Mouse (Mus musculus) embryonic facial prominence, embryonic 12.5 days (tissue): ENCODE results near the gene Vstm2l. TPM values are rescaled to one million over a fixed set of nuclear protein-coding genes. Genes with fewer than 3 reads are reported as not detected.

Experiments
- ATAC-seq: fragments of 200-750 bp; cut with Nextera tagmentation; 2 replicates; pipeline ENCODE4 v1.8.0; 2017; ENCODE audit not compliant: insufficient number of reproducible peaks, insufficient read depth, low FRiP score, low TSS enrichment
- H3K27ac ChIP-seq: fragments of 300-500 bp; sonication (generic); 2 replicates; pipeline ENCODE4 v1.5.1; 2016; ENCODE audit warnings: mild to moderate bottlenecking
- H3K27me3 ChIP-seq: fragments of 300-500 bp; sonication (generic); 2 replicates; pipeline ENCODE4 v1.6.1; 2016; ENCODE audit warnings: mild to moderate bottlenecking, moderate library complexity
- H3K36me3 ChIP-seq: fragments of 300-500 bp; sonication (generic); 2 replicates; pipeline ENCODE4 v1.6.1; 2016; ENCODE audit warnings: mild to moderate bottlenecking
- H3K4me1 ChIP-seq: fragments of 300-500 bp; sonication (generic); 2 replicates; pipeline ENCODE4 v1.6.1; 2016
- H3K4me2 ChIP-seq: fragments of 300-500 bp; sonication (generic); replicated peaks from 2 replicates; pipeline ENCODE4 v1.6.1; 2016; ENCODE audit warnings: mild to moderate bottlenecking, moderate library complexity
- H3K4me3 ChIP-seq: fragments of 300-500 bp; sonication (generic); 2 replicates; pipeline ENCODE4 v1.5.1; 2016; ENCODE audit warnings: mild to moderate bottlenecking
- H3K9ac ChIP-seq: fragments of 300-500 bp; sonication (generic); 2 replicates; pipeline ENCODE4 v1.6.1; 2016; ENCODE audit warnings: mild to moderate bottlenecking, moderate library complexity
- H3K9me3 ChIP-seq: fragments of 300-500 bp; sonication (generic); 2 replicates; pipeline ENCODE4 v1.6.1; 2016; ENCODE audit warnings: mild to moderate bottlenecking, moderate library complexity
- WGBS: fragments of 180-500 bp; shearing (Covaris S2); methylation state at CpG from one replicate; pipeline ENCODE4 v1.1.7; 2016; 5-methylcytosine and 5-hydroxymethylcytosine counted together
- polyA plus RNA-seq: library from polyadenylated mRNA; unstranded; fragments of >200 nt; fragmentation: Nextera tagmentation; extraction: Ambion mirVana; gene quantifications from 2 replicates; pipeline ENCODE4 v1.2.1, GENCODE M21; 2016

Gene Vstm2l
- polyA plus RNA-seq, 1 experiment from 2014 or later = 1.3 TPM

- whole genome bisulfite sequencing = 4% methylated on average over 23 of the region's 23 CpGs
- H3K4me3 ChIP-seq = no peak overlapping the region
- peaks cover 3% of the 10 kb centered on the region; the same call in 1 of the 2 replicates for H3K27me3 ChIP-seq
- no peak overlapping the region for H3K27ac ChIP-seq
- H3K4me2 ChIP-seq = peak overlapping the region; percentile 38
- no peaks in the 10 kb centered on the region for H3K36me3 ChIP-seq
- no peak overlapping the region for H3K9ac ChIP-seq
- H3K9me3 ChIP-seq = no peaks in the 10 kb centered on the region
- peaks cover 18% of the 10 kb centered on the region; the same call in 1 of the 2 replicates for H3K4me1 ChIP-seq
- no peak for ATAC-seq
Observed at GRCm38 (mm10) chr2:157974604-157975501, 60.4 kb downstream of the Vstm2l start.

- no peak overlapping the region for H3K9ac ChIP-seq
- H3K4me1 ChIP-seq = peaks cover 16% of the 10 kb centered on the region; the same call in 1 of the 2 replicates
- H3K36me3 ChIP-seq = no peaks in the 10 kb centered on the region
- H3K4me2 ChIP-seq = peak overlapping the region; percentile 38
- H3K27me3 ChIP-seq = peaks cover 3% of the 10 kb centered on the region; the same call in 1 of the 2 replicates
- H3K9me3 ChIP-seq = no peaks in the 10 kb centered on the region
- H3K27ac ChIP-seq = no peak overlapping the region
- no peak overlapping the region for H3K4me3 ChIP-seq
- no peak for ATAC-seq
- 12% methylated on average over 7 of the region's 7 CpGs for WGBS
Observed at GRCm38 (mm10) chr2:157975595-157975994, 61.1 kb downstream of the Vstm2l start.

GRCm38 (mm10) chr2:157979241-157979640 lies 64.8 kb downstream of the Vstm2l start:
- Histone ChIP-seq H3K4me2 (no peak overlapping the region), H3K36me3 (peaks cover 10% of the 10 kb centered on the region; the same call in 1 of the 2 replicates), H3K9me3 (no peaks in the 10 kb centered on the region), H3K4me3 (no peak overlapping the region), H3K9ac (no peak overlapping the region), H3K27ac (no peak overlapping the region), H3K4me1 (peaks cover 15% of the 10 kb centered on the region; the same call in 1 of the 2 replicates), H3K27me3 (no peaks in the 10 kb centered on the region; the same call in 1 of the 2 replicates)
- no peak for ATAC-seq
- WGBS = 62% methylated on average over 5 of the region's 5 CpGs

- Histone ChIP-seq H3K4me3 (no peak overlapping the region), H3K27ac (no peak overlapping the region), H3K9ac (no peak overlapping the region), H3K9me3 (no peaks in the 10 kb centered on the region), H3K4me2 (no peak overlapping the region), H3K36me3 (peaks cover 10% of the 10 kb centered on the region; the same call in 1 of the 2 replicates), H3K4me1 (no peaks in the 10 kb centered on the region), H3K27me3 (no peaks in the 10 kb centered on the region)
- ATAC-seq = no peak
- WGBS = 83% methylated on average over 3 of the region's 3 CpGs
Observed at GRCm38 (mm10) chr2:157982727-157983126, 68.3 kb downstream of the Vstm2l start.

GRCm38 (mm10) chr2:157983276-157983675 lies 68.8 kb downstream of the Vstm2l start:
- 88% methylated on average over 4 of the region's 4 CpGs for WGBS
- H3K36me3 ChIP-seq = peaks cover 10% of the 10 kb centered on the region; the same call in 1 of the 2 replicates
- ATAC-seq = no peak

GRCm38 (mm10) chr2:157985611-157986010 lies 71.2 kb downstream of the Vstm2l start:
- no peak overlapping the region for H3K4me3 ChIP-seq

More at GRCm38 (mm10) chr2:157983276-157983675, 68.8 kb downstream of the Vstm2l start:
- Histone ChIP-seq H3K4me2 (no peak overlapping the region), H3K9me3 (no peaks in the 10 kb centered on the region), H3K4me1 (no peaks in the 10 kb centered on the region), H3K4me3 (no peak overlapping the region), H3K27me3 (no peaks in the 10 kb centered on the region), H3K9ac (no peak overlapping the region), H3K27ac (no peak overlapping the region)

GRCm38 (mm10) chr2:157986235-157986634 lies 71.8 kb downstream of the Vstm2l start:
- Histone ChIP-seq H3K27me3 (no peaks in the 10 kb centered on the region), H3K9ac (no peak overlapping the region), H3K4me2 (no peak overlapping the region), H3K36me3 (0 out of 2 replicates have a peak, but pooled peaks cover 7% of the 10 kb centered on the region), H3K9me3 (no peaks in the 10 kb centered on the region), H3K4me3 (no peak overlapping the region), H3K4me1 (no peaks in the 10 kb centered on the region), H3K27ac (no peak overlapping the region)
- ATAC-seq = no peak
- WGBS = 84% methylated on average over 6 of the region's 6 CpGs

More at GRCm38 (mm10) chr2:157985611-157986010, 71.2 kb downstream of the Vstm2l start:
- H3K9me3 ChIP-seq = no peaks in the 10 kb centered on the region
- H3K36me3 ChIP-seq = peaks cover 10% of the 10 kb centered on the region; the same call in 1 of the 2 replicates
- no peak overlapping the region for H3K9ac ChIP-seq
- no peak overlapping the region for H3K27ac ChIP-seq
- no peaks in the 10 kb centered on the region for H3K4me1 ChIP-seq
- ATAC-seq = no peak
- H3K27me3 ChIP-seq = no peaks in the 10 kb centered on the region
- 84% methylated on average over 4 of the region's 4 CpGs for WGBS
- H3K4me2 ChIP-seq = no peak overlapping the region

GRCm38 (mm10) chr2:157988416-157989190 lies 74.2 kb downstream of the Vstm2l start:
- Histone ChIP-seq H3K27me3 (no peaks in the 10 kb centered on the region), H3K4me1 (no peaks in the 10 kb centered on the region), H3K9me3 (no peaks in the 10 kb centered on the region), H3K4me3 (no peak overlapping the region), H3K36me3 (peaks cover 19% of the 10 kb centered on the region), H3K4me2 (no peak overlapping the region), H3K27ac (no peak overlapping the region), H3K9ac (no peak overlapping the region)
- 79% methylated on average over 7 of the region's 7 CpGs for WGBS
- no peak for ATAC-seq

- H3K36me3 ChIP-seq = peaks cover 23% of the 10 kb centered on the region
Observed at GRCm38 (mm10) chr2:157989946-157990345, 75.5 kb downstream of the Vstm2l start.

GRCm38 (mm10) chr2:157991026-157991425 lies 76.6 kb downstream of the Vstm2l start:
- no peak for ATAC-seq
- 78% methylated on average over 6 of the region's 6 CpGs for WGBS
- no peaks in the 10 kb centered on the region for H3K9me3 ChIP-seq
- H3K4me1 ChIP-seq = no peaks in the 10 kb centered on the region
- H3K4me3 ChIP-seq = no peak overlapping the region
- H3K4me2 ChIP-seq = no peak overlapping the region
- H3K36me3 ChIP-seq = peaks cover 33% of the 10 kb centered on the region
- H3K27ac ChIP-seq = no peak overlapping the region
- H3K27me3 ChIP-seq = no peaks in the 10 kb centered on the region
- H3K9ac ChIP-seq = no peak overlapping the region

More at GRCm38 (mm10) chr2:157989946-157990345, 75.5 kb downstream of the Vstm2l start:
- ATAC-seq = no peak
- no peaks in the 10 kb centered on the region for H3K9me3 ChIP-seq
- H3K4me2 ChIP-seq = no peak overlapping the region
- H3K9ac ChIP-seq = no peak overlapping the region
- no peak overlapping the region for H3K27ac ChIP-seq
- no peaks in the 10 kb centered on the region for H3K27me3 ChIP-seq
- WGBS = 79% methylated on average over 2 of the region's 2 CpGs
- no peaks in the 10 kb centered on the region for H3K4me1 ChIP-seq
- no peak overlapping the region for H3K4me3 ChIP-seq

GRCm38 (mm10) chr2:157992501-157992900 lies 78.0 kb downstream of the Vstm2l start:
- Histone ChIP-seq H3K9me3 (no peaks in the 10 kb centered on the region), H3K27ac (no peak overlapping the region), H3K9ac (no peak overlapping the region), H3K27me3 (no peaks in the 10 kb centered on the region), H3K4me2 (no peak overlapping the region), H3K4me3 (no peak overlapping the region), H3K36me3 (peaks cover 41% of the 10 kb centered on the region), H3K4me1 (no peaks in the 10 kb centered on the region)
- no peak for ATAC-seq
- 95% methylated on average over 4 of the region's 4 CpGs for WGBS
